Comparison of ENCODE assay signal across 20 mouse cellular contexts in the genomic region with DNA sequence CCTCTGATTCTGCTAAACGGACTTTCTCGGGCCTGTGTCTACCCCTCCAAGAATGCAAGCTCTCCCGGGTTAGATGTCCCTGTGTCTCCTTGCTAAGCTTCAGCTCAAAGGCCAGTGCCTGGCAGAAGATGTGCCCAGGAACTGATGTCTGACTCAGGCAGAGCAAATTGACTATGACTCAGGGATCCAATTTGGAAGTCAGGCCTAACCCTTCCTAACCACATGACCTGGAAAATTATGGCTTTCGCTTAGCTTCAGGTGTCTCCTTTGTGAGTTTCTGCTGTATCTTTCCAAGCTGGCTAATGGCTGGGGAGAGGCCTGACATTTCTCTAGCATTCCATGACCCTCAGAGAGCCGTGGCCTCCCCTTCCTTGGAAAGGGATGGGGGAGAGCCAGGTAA. TPM values are rescaled to one million over a fixed set of nuclear protein-coding genes. Genes with fewer than 3 reads are reported as not detected.
"Had no signal": no experiment of that assay in that cellular context is flagged by ENCODE, and none has a peak within 500 bp of the region (broad histone marks: within the 10 kb centered on the region; RNA-seq: fewer than 3 reads in every experiment).

No protein-coding gene starts in this region.

- H3K4me3 ChIP-seq: layer of hippocampus, adult 2 months; liver, embryonic 13.5 days; midbrain, embryonic 12.5 days; midbrain, embryonic 15.5 days; neural tube, embryonic 13.5 days had no signal

- DNase-seq: kidney, adult 9 months; kidney, postnatal 25 days; layer of hippocampus, adult 9-11 months; liver, embryonic 13.5 days; lung, adult 2 months; thymus, adult 2 months; thymus, postnatal 14 days; thymus, postnatal 4 days had no signal

- H3K4me2 ChIP-seq: liver, embryonic 13.5 days; midbrain, embryonic 12.5 days; midbrain, embryonic 15.5 days; neural tube, embryonic 13.5 days had no signal

- H3K27me3 ChIP-seq: midbrain, embryonic 15.5 days had no signal

- H3K36me3 ChIP-seq: liver, embryonic 13.5 days; midbrain, embryonic 12.5 days; midbrain, embryonic 15.5 days; neural tube, embryonic 13.5 days had no signal

RNA-seq across cellular contexts. Expression of gene Agrp, which starts 35.9 kb away (rescaled TPM):
- total RNA-seq: layer of hippocampus, adult 2 months; layer of hippocampus, postnatal 25 days; left cerebral cortex, adult 18-20 months; left cerebral cortex, postnatal 36 days; liver, adult 2 months; megakaryocyte, adult 5-6 weeks; neutrophil, adult 5-6 weeks had no signal
- polyA plus RNA-seq: liver, adult 2 months; liver, embryonic 16.5 days; macrophage had no signal
